In the genomic region with DNA sequence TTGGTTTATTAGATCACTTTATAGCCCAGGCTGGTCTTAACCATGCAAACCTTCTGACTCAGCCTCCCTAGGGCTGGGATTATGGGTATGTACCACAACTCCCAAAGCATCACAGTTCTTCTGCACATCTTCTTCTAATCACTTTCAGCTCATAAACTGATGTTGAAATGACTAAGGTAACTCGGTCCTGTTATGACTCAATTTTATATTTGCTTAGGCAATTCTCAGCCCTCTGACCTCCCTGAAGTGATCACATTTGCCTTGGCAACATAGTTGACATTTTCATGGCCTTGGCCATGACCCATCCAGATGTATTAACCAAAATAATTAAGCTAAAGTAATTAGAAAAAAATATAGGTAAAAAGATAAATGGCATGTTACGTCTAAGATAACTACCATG, we compare ENCODE assay signal across 28 mouse cellular contexts. TPM values are rescaled to one million over a fixed set of nuclear protein-coding genes. Genes with fewer than 3 reads are reported as not detected.
DNase-seq lines count a peak whose midpoint lies in the region; ATAC-seq and TF ChIP-seq lines count a peak whose summit lies in the region.
"Had no signal": no experiment of that assay in that cellular context is flagged by ENCODE, and none has a peak within 500 bp of the region (broad histone marks: within the 10 kb centered on the region; RNA-seq: fewer than 3 reads in every experiment).

No protein-coding gene starts in this region.

- WGBS in liver, adult 2 months = 46% methylated on average over 2 of the region's 2 CpGs
- WGBS in liver, embryonic 12.5 days (ENCODE audit: insufficient replicate concordance) = 65% methylated on average over 2 of the region's 2 CpGs

- dilution Hi-C loops in CH12.LX (cut with MboI; ENCODE audit: extremely low pct_ligation_motif_present, extremely low pct_unique_long_range_greater_than_20kb, low sequenced_read_pairs) = no loop called here

- no peak overlapping the region for H3K4me3 ChIP-seq in liver, adult 2 months (ENCODE audit: insufficient read depth, low read depth, low read length)
- no peak overlapping the region for H3K4me3 ChIP-seq in liver, embryonic 12.5 days
- no peak overlapping the region for H3K4me3 ChIP-seq in CH12.LX (replicated peaks in 1 of 3; ENCODE audit: low read depth in 2 of 3, low read length in 2 of 3, poor library complexity in 1 of 3)
- H3K4me3 ChIP-seq: embryonic facial prominence, embryonic 10.5 days; embryonic facial prominence, embryonic 13.5 days; heart, embryonic 13.5 days had no signal

- in situ Hi-C loops in CH12.LX (cut with MboI; ENCODE audit: low pct_ligation_motif_present, low pct_unique_long_range_greater_than_20kb, low sequenced_read_pairs) = no loop called here

- no peak for TF ChIP-seq EP300 in CH12.LX (IDR thresholded peaks at IDR 0.05; ENCODE audit: low read length)

- no peaks in the 10 kb centered on the region for H3K4me1 ChIP-seq in liver, adult 2 months (ENCODE audit: control insufficient read depth, insufficient read depth, low read length)
- H3K4me1 ChIP-seq in liver, embryonic 12.5 days = no peaks in the 10 kb centered on the region
- H3K4me1 ChIP-seq in CH12.LX (ENCODE audit: control insufficient read depth in 1 of 2, insufficient read depth in 2 of 2) = peaks cover 0 to 6% of the 10 kb centered on the region in 2 experiments; a peak in 2 of 4 replicates
- H3K4me1 ChIP-seq: embryonic facial prominence, embryonic 10.5 days; embryonic facial prominence, embryonic 13.5 days had no signal

- no peak overlapping the region for H3K27ac ChIP-seq in liver, adult 2 months (replicated peaks; ENCODE audit: insufficient read depth, low read depth, low read length)
- no peak overlapping the region for H3K27ac ChIP-seq in liver, embryonic 12.5 days
- no peak overlapping the region for H3K27ac ChIP-seq in CH12.LX (ENCODE audit: insufficient read depth, low read depth)
- H3K27ac ChIP-seq: embryonic facial prominence, embryonic 10.5 days; embryonic facial prominence, embryonic 13.5 days; heart, embryonic 13.5 days; hindbrain, embryonic 14.5 days; hindbrain, postnatal 0 days had no signal

- no peak overlapping the region for H3K4me2 ChIP-seq in liver, embryonic 12.5 days
- H3K4me2 ChIP-seq in CH12.LX (ENCODE audit: insufficient read depth, low read depth, poor library complexity, severe bottlenecking) = no peak overlapping the region
- H3K4me2 ChIP-seq: embryonic facial prominence, embryonic 13.5 days; heart, embryonic 13.5 days; hindbrain, embryonic 14.5 days had no signal

- no peaks in the 10 kb centered on the region for H3K9me3 ChIP-seq in liver, embryonic 12.5 days (replicated peaks)
- H3K9me3 ChIP-seq in CH12.LX (replicated peaks; ENCODE audit: low read length) = peaks cover 3% of the 10 kb centered on the region
- H3K9me3 ChIP-seq: embryonic facial prominence, embryonic 10.5 days; embryonic facial prominence, embryonic 13.5 days; heart, embryonic 13.5 days had no signal

- no peak for ATAC-seq in liver, embryonic 12.5 days
- ATAC-seq in inflammation-experienced regulatory T-cells, adult 6 months = no peak
- ATAC-seq: activated CD4-positive, CD25-positive, alpha-beta regulatory T cell, adult 4 months; forebrain, embryonic 14.5 days; forebrain, postnatal 0 days; hindbrain, postnatal 0 days; intestine, postnatal 0 days had no signal

- no peak for TF ChIP-seq RAD21 in CH12.LX (IDR thresholded peaks at IDR 0.05; ENCODE audit: low read depth, low read length)

- no peak overlapping the region for H3K9ac ChIP-seq in liver, adult 2 months (ENCODE audit: low read depth, low read length)
- no peak overlapping the region for H3K9ac ChIP-seq in liver, embryonic 12.5 days
- no peak overlapping the region for H3K9ac ChIP-seq in CH12.LX (ENCODE audit: insufficient read depth, low read depth)
- H3K9ac ChIP-seq: embryonic facial prominence, embryonic 13.5 days; forebrain, postnatal 0 days; heart, embryonic 13.5 days; hindbrain, embryonic 14.5 days had no signal

- TF ChIP-seq POLR2A in liver, adult 2 months (IDR thresholded peaks at IDR 0.05; ENCODE audit: extremely low read depth, insufficient read depth, low read length) = no peak
- no peak for TF ChIP-seq POLR2A in CH12.LX (IDR thresholded peaks at IDR 0.05; ENCODE audit: low read depth, low read length)

- peak; percentile 67 for DNase-seq in liver, adult 2 months (ENCODE audit: extremely low read depth, low read depth, low spot score)
- DNase-seq in CH12.LX (ENCODE audit: extremely low read depth) = peak; percentile 38
- peak; percentile 95 for DNase-seq in fat pad, adult 2 months (ENCODE audit: extremely low read depth, low read depth, low spot score)
- no peak for DNase-seq in frontal cortex, postnatal 25 days (ENCODE audit: low spot score in 2 of 2)
- DNase-seq: adrenal gland, adult 8-10 months; adrenal gland, postnatal 25 days; cerebellum, adult 11-12 months; cerebellum, adult 8-10 months; cerebellum, postnatal 10 days; cerebellum, postnatal 36 days; embryo, embryonic 11 days; forebrain, postnatal 0 days; gastrocnemius, postnatal 36 days; heart, adult 18-20 months; heart, postnatal 14 days; heart, postnatal 4 days; kidney, adult 2 months had no signal

- no peak for TF ChIP-seq CTCF in liver, adult 2 months (IDR thresholded peaks at IDR 0.05; ENCODE audit: low read depth, low read length)
- TF ChIP-seq CTCF in CH12.LX (conservative IDR thresholded peaks at IDR 0.05 in 1 of 2, IDR thresholded peaks at IDR 0.05 in 1 of 2; ENCODE audit: low read depth in 2 of 2, low read length in 2 of 2) = no peak

- H3K27me3 ChIP-seq in liver, adult 2 months (ENCODE audit: control insufficient read depth, insufficient read depth, low read length) = 0 out of 2 replicates have a peak, but pooled peaks cover 2% of the 10 kb centered on the region
- no peaks in the 10 kb centered on the region for H3K27me3 ChIP-seq in liver, embryonic 12.5 days (replicated peaks)
- no peaks in the 10 kb centered on the region for H3K27me3 ChIP-seq in CH12.LX (replicated peaks)
- H3K27me3 ChIP-seq: embryonic facial prominence, embryonic 13.5 days; heart, embryonic 13.5 days had no signal

- peaks cover 11% of the 10 kb centered on the region for H3K36me3 ChIP-seq in liver, adult 2 months (ENCODE audit: control insufficient read depth, insufficient read depth, low read length)
- H3K36me3 ChIP-seq in liver, embryonic 12.5 days = no peaks in the 10 kb centered on the region
- H3K36me3 ChIP-seq in CH12.LX (replicated peaks in 1 of 2; ENCODE audit: control insufficient read depth in 1 of 2, insufficient read depth in 1 of 2, low read length in 1 of 2) = peaks cover 3 to 18% of the 10 kb centered on the region in 2 experiments

- no peaks in the 10 kb centered on the region for H3K79me2 ChIP-seq in liver, adult 2 months (ENCODE audit: control insufficient read depth, insufficient read depth, low read length)
- no peaks in the 10 kb centered on the region for H3K79me2 ChIP-seq in CH12.LX (replicated peaks; ENCODE audit: control insufficient read depth, extremely low read depth, insufficient read depth, poor library complexity, severe bottlenecking)

TF ChIP-seq in CH12.LX, 34 proteins besides CTCF, POLR2A, EP300 and RAD21:
- TF ChIP-seq ZC3H11A (IDR thresholded peaks at IDR 0.05; ENCODE audit: low read depth, low read length) = no peak
- TF ChIP-seq NRF1 (IDR thresholded peaks at IDR 0.05; ENCODE audit: low read depth, low read length) = no peak
- TF ChIP-seq PAX5 (IDR thresholded peaks at IDR 0.05; ENCODE audit: low read length) = no peak
- TF ChIP-seq ZNF384 (IDR thresholded peaks at IDR 0.05; ENCODE audit: low read depth, low read length) = no peak
- no peak for TF ChIP-seq SMC3 (IDR thresholded peaks at IDR 0.05; ENCODE audit: low read depth, low read length)
- TF ChIP-seq TCF12 (IDR thresholded peaks at IDR 0.05; ENCODE audit: low read depth, low read length) = no peak
- no peak for TF ChIP-seq POLR2AphosphoS2 (IDR thresholded peaks at IDR 0.05; ENCODE audit: low read depth, low read length)

RNA-seq across cellular contexts. Expression of gene Fam189a2, which starts 59.5 kb away (rescaled TPM):
- 0.67 and 0.74 TPM in 2 replicates for total RNA-seq in liver, adult 2 months (2014; rRNA removed)
- 0.73 and 0.77 TPM in 2 replicates for polyA plus RNA-seq in liver, adult 2 months (2012; rRNA removed)
- 0.11 TPM in 1 of 2 replicates, not detected in the other for polyA plus RNA-seq in liver, embryonic 12.5 days (2016; fragmentation: Nextera tagmentation; extraction: Ambion mirVana)
- not detected in 2 replicates for total RNA-seq in CH12.LX (2012; rRNA removed)
- total RNA-seq in CH12.LX (2014; rRNA removed) = not detected in 2 replicates
- polyA plus RNA-seq in CH12.LX (2012; ENCODE audit: insufficient read length, low read depth) = not detected in 2 replicates
- polyA plus RNA-seq in inflammation-experienced regulatory T-cells, adult 6 months (2017; shearing (Covaris generic)) = not detected
- total RNA-seq: MEL had no signal
- polyA plus RNA-seq: activated CD4-positive, CD25-positive, alpha-beta regulatory T cell, adult 4 months had no signal

Comparison
In these comparisons a context has a peak if more than half of its experiments do, and no peak if none do; other contexts are left out.
1. DNase-seq: peak in liver, adult 2 months (single experiment), CH12.LX (single experiment) and fat pad, adult 2 months (single experiment); none in frontal cortex, postnatal 25 days (0 of 2).